Mouse (Mus musculus): ENCODE measurements around the gene Rasal2.

Rasal2 gene

DNA sequence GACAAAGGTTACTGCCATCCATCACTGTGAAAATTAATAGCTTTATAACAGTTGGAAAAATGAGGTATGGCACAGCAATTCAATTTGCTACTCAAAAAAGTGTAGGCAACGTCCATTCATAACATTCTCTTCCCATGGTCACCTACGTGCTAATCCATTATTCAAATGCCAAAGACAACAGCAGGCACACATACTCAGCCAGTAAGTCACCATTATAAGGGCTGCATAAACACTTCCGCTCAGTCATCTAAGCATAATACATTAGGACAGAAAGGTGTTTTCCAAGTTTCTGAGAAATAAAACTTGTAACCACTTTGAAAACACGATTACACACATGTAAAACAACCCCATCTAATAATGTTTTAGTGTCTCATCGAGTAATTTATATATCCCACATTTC is 44.1 kb downstream of the Rasal2 start:
- in situ Hi-C loops (cut with MboI, MseI), result loop anchor here (10.0 kb wide), 1 partner anchor 696 kb away; no protein-coding TSS in a partner anchor

DNA sequence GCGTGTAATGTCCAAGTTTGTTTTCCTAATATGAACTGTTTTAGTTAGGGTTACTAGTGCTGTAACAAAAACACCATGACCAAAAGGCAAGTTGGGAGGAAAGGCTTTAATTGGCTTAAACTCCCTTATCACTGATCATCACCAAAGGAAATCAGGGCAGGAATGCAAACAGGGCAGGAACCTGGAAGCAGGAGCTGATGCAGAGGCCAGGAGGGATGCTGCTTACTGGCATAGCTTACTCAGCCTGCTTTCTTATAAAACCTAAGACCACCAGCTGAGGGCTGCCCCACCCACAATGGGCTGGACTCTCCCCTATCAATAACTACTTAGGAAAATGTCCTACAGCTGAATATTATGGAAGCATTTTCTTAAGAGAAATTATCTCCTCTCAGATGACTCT is 65.7 kb downstream of the Rasal2 start:
- in situ Hi-C loops (cut with MboI, MseI), result no loop called here

DNA sequence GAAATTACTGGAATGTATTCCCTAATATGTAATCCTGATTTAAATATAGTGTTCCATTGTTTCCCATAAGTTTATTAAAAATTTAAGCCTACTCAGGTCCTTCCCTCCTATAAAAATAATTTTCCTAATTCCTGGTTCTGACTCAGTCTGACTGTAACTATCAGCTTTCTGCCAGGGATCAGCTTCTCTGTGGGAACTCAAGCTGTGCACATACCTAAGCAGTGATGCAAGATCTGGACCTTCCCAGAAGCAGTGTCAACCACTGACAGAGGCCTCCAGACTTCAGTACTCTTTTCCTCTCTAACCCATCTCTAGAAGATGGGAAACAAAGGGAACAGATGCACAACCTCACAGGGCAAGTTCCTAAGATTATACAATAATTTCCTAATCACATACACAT is 68.9 kb downstream of the Rasal2 start:
- in situ Hi-C loops (cut with MboI, MseI), result no loop called here

DNA sequence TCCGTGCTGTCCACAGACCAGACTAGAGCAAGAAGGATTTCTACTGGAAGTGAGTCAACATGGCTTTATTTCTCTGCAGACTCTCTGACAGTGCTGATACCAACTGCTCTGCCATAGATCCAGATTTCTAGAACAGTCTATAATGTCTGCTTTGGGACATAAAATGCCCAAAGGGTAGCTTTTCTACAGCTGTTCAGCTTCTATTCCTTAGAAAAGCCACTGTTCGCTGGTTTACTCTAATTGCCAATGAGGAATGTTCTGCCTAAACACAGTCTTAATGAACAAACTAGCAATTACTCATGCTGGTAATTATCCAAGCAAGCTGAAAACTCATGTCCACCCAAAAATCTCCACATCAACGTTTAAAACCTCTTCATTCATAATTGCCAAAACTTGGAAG is 77.6 kb downstream of the Rasal2 start:
- in situ Hi-C loops (cut with MboI, MseI), result no loop called here

DNA sequence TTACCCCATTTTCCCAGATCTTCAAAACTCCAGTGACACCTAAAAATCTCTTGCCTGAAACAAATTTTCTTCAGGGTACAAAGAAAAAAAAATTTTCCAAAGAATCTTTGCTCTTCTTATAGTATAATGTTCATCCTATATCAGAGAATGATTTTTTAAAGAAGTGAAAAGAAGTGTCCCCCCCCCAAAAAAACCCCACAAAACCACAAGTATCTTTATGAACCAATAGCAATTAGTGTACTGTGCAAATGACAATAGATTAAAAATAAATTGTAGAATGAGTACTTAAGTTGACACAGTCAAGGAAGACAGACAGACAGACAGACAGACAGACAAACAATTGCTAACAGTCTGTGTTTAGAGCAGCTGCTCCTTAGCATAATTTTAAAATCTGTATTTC is 84.3 kb downstream of the Rasal2 start:
- in situ Hi-C loops (cut with MboI, MseI), result no loop called here

GRCm38 (mm10) chr1:157323091-157323490 is 89.3 kb downstream of the Rasal2 start:
- in situ Hi-C loops (cut with MboI, MseI), result no loop called here

DNA sequence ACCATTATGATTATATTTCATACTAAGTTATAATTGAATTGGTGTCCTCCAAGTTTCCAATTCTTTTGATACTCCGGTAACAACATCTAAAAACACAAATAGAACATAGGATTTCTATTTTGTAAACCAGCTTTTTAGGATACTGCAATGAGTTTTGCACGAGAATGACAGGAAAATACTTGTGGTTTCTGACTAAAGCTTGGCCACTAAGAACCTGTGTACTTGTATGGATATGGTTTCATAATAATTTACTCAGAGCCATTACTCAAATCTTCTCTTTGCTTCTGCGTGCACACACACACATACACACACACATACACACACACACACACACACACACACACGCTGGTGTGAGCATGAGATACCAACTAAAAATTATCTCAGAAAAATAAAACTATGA is 93.5 kb downstream of the Rasal2 start:
- in situ Hi-C loops (cut with MboI, MseI), result no loop called here

- in situ Hi-C loops (cut with MboI, MseI), result no loop called here
These were observed 111.1 kb downstream of the Rasal2 start for GRCm38 (mm10) chr1:157301266-157301665.

- in situ Hi-C loops (cut with MboI, MseI), result no loop called here
These were observed 112.8 kb downstream of the Rasal2 start for GRCm38 (mm10) chr1:157299559-157299958.

GRCm38 (mm10) chr1:157298990-157299389 is 113.4 kb downstream of the Rasal2 start:
- in situ Hi-C loops (cut with MboI, MseI), result no loop called here

- in situ Hi-C loops (cut with MboI, MseI), result no loop called here
These were observed 115.3 kb downstream of the Rasal2 start for GRCm38 (mm10) chr1:157297137-157297536.

- in situ Hi-C loops (cut with MboI, MseI), result no loop called here
These were observed 116.5 kb downstream of the Rasal2 start for GRCm38 (mm10) chr1:157295868-157296267.

- in situ Hi-C loops (cut with MboI, MseI), result no loop called here
These were observed 122.2 kb downstream of the Rasal2 start for GRCm38 (mm10) chr1:157290173-157290572.

GRCm38 (mm10) chr1:157289251-157289650 is 123.1 kb downstream of the Rasal2 start:
- in situ Hi-C loops (cut with MboI, MseI), result no loop called here

GRCm38 (mm10) chr1:157286561-157286960 is 125.8 kb downstream of the Rasal2 start:
- in situ Hi-C loops (cut with MboI, MseI), result no loop called here

- in situ Hi-C loops (cut with MboI, MseI), result no loop called here
These were observed 127.0 kb downstream of the Rasal2 start for GRCm38 (mm10) chr1:157285366-157285765.

- in situ Hi-C loops (cut with MboI, MseI), result no loop called here
These were observed 131.6 kb downstream of the Rasal2 start for GRCm38 (mm10) chr1:157280781-157281180.

- in situ Hi-C loops (cut with MboI, MseI), result no loop called here
These were observed 136.6 kb downstream of the Rasal2 start for GRCm38 (mm10) chr1:157275672-157276307.

DNA sequence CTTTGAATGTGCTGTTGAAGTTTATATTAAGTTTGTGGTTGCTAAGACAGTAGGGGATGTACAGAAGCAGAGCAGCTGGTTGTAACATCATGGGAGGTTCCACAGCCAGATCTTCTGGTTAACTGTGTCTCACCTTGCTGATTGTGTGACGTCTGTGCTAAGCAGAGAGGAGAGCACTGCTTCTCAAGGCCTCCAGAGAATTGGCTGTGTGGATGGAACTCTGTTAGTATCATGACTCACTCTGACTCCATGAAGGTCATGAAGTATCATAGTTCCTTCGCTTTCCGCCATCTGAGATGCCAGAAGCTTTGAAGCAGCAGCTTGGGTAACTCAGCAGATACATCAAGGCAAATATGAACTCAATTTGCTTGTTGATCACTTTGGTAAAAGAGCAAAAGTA is 144.5 kb downstream of the Rasal2 start:
- in situ Hi-C loops (cut with MboI, MseI), result no loop called here

DNA sequence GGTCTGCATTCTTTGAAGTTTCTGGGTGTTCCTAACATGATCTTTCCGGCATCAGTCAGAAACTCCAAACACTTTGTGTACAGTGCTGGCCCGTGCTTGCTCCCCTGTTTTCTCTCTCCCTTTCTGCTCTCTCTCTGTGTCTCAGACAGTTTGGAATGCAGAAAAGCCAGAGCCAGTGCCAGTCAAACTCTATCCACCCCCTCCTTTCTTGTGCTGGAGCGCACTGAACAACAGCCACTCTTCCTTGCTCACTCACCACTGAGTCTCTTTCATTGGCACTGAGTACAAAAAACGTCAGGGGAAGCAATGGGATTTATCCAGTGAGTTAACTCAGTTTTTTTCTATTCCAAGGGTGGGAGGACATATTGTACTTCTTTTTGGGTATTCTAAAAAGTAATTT is 155.8 kb downstream of the Rasal2 start:
- in situ Hi-C loops (cut with MboI, MseI), result no loop called here

DNA sequence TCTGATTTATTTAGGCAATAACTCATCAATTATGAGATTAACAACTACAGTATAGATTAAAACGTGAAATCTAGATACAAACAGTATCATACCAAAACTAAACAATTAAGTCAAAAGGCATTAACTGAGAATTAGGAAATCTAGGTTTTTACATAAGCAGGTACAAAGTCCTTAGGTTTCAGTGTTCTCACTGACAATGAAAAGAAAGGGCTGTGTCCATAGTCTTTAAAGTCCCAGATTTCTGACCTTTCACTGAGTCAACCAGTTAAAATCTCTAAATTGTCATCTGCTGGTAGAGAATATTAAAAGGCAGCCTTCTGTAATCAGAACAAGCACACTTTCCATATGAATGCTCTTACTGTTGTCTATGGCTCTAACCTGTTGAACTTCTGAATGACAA is 156.6 kb downstream of the Rasal2 start:
- in situ Hi-C loops (cut with MboI, MseI), result no loop called here

GRCm38 (mm10) chr1:157253600-157254490 is 158.6 kb downstream of the Rasal2 start:
- in situ Hi-C loops (cut with MboI, MseI), result no loop called here

- in situ Hi-C loops (cut with MboI, MseI), result no loop called here
These were observed 164.3 kb downstream of the Rasal2 start for GRCm38 (mm10) chr1:157248112-157248511.
